Mouse (Mus musculus): ENCODE measurements around the gene Rb1.

The Rb1 gene

DNA sequence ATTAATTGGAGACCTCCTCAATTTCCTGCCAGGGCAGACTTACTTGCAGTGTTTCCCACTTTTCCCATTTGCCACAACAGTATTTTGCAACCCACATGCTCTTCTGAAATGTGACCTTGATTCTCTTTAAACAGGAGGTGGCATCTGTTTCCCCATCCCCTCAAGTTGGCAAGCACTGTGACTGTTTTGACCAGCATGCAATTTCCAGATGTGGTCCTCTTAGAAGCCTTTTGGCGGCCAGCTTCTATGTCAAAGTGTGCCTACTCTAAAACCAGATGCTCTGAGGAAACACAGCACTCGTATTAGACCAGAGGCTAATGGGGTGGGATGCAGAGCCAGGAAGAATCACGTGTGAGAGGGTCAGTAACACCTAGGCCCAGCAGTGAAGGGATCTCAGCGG, 67.4 kb downstream of the Rb1 start:
- DNase-seq: no peak

DNA sequence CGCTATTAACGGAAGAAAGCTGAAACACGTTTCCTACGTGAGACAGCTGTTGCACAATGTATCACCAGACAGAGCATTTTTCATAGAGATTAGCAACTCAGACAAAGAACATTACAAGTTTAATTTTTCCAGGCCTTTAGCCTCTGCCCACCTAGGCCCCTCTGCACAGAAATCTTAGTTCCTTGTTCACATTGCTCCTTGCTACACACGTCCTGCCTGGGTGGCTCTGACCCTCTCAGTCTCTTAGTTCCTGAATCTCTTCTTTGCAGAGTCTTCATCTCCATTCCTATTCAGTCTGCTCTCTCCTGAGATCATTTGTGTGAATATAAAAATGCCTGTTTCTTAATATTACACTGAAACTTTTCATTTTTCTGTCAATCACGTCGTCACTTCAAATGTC, 68.3 kb downstream of the Rb1 start:
- no peak for DNase-seq

DNA sequence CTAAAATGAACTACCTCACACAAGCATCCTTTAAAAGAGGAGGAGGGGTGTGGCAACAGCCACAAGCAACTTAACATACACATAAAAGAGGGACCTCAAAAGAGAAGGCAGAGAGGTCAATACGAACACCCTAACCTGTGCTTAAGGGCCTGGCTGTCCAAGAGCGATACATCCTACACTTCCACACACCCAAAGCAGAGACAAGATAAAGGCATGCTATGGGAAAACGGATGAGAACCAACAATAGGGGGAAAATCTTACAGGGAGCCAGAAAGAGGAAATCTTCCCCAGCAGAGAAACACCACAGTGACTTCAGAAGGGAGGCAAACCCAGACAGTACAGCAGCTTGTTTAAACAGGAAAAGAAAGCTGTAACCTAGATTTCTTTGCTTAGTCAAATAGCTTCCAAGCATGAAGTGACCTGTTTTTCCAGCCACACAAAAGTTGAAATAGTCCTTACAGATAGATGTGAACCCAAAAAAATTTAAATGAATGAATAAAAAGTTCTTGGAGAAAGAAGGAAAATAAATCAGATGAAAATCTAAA, 70.1 kb downstream of the Rb1 start:
- no peak for DNase-seq

DNA sequence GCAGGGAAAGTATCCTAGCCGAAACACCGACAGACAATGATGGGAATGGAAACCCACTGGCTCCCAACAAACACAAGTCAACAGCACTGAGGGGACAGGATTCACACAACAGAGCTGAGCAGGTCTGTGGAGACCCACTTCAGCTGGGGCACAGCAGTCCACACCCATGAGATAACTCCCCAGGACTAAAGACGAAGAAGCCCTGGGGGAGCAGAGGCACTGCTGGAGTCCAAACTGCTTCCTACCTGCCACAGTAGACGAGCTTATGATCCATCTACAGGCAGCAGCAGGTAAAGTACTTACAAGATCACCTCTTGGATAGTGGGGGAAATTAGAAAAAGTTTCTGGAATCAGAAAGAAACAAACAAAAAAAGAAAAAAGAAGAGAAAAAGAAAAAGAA, 71.2 kb downstream of the Rb1 start:
- peak; percentile 45 to 57 for DNase-seq

DNA sequence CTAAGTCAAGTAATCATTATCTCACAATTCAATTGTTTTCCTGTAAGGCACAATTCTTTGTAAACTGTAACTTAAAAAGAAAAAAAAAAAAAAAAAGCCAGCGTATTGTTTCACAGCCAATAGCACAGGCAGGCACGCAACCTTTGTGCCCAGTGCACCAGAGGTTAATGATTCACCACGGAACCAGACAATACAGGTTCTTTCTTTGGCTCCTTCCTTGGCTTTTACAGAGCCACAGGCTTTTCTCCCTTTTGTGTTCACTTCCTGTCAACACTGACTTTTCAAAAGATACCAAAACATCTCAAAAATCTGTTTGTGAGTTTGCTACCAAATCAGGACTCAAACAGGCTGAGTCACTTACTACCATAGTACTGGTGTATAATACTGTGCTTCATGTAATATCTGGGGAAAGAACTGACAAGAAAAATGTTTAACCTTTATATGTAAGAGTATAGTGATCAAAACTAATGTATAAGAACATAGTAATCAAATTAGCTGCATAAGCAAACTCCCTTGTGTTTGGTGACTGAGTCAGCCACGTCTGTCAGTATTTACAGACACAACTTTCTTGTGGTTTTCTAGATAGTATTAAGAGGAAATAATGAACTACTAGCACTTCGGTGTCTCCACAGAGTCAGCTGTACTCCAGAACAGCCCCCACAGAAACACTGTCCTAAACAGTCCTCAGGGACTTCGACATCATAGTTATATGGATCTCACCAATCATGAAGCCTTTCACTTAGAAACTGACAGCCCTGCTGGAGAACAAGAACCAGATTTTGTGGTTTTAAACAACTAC, 72.0 kb downstream of the Rb1 start:
- DNase-seq: peak; percentile 81 to 92

DNA sequence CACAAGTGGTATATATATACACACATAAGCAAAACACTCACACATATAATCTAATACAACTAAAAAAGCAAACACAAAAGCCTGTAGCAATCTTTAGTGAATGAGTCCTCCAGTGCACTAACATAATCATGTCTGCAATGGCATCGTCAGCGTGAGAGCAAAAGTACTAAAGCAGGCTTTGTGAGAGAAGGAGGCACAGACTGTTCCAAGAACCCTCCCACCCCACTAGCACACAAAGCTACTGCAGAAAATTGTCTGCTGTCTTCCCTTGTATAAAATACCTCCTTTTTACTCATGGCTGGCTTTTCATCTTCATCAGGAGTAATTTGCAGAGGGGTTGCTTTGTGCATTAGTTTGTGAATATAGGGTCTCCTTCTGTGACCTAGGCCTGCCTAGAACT, 73.3 kb downstream of the Rb1 start:
- DNase-seq: peak in 1 of 2 experiments; percentile 10

DNA sequence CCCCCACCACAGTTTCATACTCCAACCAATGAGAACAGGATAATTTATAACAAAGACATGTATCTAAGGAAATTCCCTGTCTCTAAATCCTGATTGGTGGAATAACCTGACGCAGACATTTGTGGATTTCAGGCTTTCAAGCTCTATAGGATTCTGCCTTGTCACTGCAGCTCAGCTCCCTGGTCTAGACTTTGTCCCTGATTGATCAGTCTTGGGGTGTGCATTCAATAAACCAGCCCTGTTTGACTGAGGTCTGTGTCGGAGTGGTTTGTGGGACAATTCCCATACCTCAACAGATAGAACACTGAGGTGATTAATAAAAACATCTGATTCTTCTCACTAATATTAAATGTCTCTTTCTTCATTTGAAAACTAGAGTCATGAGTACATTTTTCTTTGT, 75.6 kb downstream of the Rb1 start:
- DNase-seq: no peak

DNA sequence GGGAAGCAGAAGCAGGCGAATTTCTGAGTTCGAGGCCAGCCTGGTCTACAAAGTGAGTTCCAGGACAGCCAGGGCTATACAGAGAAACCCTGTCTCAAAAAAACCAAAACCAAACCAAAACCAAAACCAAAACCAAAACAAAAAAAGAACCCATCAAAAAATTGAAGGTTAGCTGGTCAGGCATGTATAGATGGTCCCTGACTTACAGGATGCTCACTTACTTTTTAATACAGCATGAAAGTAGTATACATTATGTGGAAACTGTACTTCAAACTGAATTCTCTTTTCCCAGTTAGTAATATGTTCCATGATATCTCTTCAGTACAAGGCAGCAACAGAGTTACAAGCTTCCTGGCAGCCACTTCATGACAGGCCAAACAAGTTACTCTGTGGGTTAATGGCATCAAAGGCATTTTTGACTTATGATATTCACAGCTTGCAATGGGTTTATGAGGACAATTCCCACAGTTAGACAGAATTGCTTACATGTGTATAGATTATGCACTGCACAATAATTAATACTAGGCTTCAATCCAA, 81.5 kb downstream of the Rb1 start:
- DNase-seq: no peak

DNA sequence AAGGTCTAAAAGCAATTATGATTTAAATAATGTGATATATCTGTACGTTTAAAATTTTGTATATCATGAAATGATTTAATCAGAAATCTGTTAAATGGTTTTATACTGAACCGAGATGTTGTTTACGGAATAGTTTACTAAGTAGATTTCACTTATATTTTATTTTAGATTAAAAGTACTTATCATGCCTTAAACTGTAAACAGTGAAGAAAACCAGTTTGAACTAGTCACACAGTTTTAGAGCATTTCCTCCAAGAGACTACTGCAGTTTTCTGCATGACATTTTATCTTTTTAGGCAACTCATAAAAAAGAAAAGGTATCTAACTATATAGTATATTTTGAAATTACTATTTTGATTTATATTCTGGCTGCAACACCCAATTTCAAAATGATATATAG, 85.8 kb downstream of the Rb1 start:
- no peak for DNase-seq

DNA sequence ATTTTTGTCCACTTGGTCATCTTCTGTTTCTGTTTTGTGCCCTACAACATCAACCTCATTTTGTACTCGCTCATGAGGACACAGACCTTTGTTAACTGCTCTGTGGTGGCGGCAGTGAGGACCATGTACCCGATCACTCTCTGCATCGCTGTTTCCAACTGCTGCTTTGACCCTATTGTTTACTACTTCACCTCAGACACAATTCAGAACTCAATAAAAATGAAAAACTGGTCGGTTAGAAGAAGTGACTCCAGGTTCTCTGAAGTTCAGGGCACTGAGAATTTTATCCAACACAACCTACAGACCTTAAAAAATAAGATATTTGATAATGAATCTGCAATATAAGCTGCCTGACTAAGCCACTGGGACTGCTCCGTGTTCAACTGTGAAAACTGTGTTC, 86.3 kb downstream of the Rb1 start:
- peak in 1 of 2 experiments; percentile 46 for DNase-seq

DNA sequence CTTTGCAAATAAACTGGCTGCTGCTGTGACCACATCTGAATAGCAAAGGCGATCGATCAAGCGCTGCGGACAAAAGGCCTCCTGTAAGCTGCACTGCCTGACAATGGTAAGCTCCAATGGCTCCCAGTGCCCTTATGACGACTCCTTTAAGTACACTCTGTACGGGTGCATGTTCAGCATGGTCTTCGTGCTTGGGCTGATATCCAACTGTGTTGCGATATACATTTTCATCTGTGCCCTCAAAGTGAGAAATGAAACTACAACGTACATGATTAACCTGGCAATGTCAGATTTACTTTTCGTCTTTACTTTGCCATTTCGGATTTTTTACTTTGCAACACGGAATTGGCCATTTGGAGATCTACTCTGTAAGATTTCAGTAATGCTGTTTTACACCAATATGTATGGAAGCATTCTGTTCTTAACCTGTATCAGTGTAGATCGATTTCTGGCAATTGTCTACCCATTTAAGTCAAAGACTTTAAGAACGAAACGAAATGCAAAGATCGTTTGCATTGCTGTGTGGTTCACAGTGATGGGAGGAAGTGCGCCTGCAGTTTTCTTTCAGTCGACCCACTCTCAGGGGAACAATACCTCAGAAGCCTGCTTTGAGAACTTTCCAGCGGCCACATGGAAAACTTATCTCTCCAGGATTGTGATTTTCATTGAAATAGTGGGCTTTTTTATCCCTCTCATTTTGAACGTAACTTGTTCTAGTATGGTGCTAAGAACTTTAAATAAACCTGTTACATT, 86.9 kb downstream of the Rb1 start:
- DNase-seq: peak; percentile 62 to 66

DNA sequence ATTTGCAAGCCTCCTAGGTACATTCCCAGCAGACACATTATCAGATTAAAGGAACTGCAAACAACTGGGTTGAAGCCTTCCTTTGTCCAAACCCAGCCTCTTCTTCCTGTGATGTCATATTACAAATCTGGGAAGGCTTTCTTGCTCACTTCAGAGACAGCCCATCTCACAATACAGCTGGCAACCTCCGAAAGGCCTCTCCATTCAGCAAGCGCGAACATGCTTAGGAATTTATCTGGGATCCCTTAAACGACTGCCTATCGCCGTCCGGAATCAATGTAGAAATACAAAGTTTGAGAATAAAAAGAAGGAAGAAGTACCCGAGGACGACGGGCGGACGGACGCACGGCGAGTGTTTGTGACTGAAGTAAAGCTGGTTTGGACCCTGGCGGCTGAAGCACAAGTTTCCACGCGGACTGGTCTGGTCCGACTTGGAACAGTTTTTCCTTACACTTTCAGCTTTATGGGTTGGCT, 87.7 kb downstream of the Rb1 start, which contains the start of gene Lpar6:
Gene Lpar6, plus strand, starts transcription at position 48 of the 474 bp plus-strand sequence.
- peak; percentile 79 for DNase-seq

DNA sequence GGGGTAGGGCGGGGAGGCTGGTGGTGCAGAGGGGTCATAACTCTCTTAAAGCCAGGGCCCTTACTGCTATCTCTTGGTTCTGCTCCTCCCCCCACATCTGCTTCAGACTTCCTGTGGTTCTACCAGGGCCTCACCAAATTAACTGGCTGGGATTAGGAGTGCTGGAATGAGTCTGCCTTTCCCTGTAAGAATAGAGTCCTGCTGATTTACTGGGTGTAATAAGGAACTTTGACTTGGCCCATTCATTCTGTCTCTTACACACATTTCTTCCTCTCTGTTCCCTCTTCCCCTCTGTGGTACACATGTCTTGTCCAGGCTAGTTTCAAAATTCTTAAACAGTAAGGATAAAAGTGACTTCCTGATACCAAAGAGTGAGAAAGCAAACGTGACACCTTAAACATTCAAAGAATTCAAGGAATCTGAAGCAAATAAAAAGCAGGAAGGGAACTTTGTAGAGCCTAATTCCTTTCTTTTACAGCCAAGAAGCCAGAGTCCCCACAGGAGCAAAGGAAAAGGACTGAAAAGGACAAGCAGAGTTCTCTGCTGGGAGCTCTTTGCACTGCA, 91.1 kb downstream of the Rb1 start:
- DNase-seq: peak in 1 of 2 experiments; percentile 12

DNA sequence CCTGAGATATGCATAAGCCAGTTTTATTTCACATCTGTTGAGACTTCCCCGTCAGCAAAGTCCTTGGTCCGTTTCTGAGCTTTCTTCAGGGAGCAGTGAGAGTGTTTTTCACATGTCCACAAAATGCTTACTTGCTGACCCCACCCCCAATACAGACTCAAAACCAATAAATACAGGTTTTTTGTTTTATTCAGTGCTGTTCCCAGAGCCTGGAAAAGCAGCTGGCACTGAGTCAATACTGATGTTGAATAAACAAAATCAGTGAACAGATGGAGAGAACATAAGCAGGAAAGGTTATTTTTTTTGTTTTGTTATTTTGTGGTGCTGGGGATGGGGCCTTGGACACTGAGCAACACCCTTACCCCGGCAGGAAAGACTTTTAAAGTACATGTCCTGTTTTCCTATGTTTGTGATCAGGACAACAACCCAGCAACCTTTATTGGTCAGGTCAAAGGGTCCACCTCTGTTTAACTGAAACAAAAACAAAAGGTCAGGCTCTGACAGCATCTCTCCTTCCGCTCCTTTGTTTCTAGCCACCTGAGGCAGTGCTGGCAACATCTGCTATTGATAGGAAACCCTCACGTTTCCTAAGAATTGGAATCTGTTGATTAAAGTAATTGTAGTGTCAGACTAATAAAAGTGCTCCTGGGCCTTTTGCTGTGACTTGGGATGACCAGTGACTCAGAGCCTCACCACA, 94.2 kb downstream of the Rb1 start:
- DNase-seq: peak in 1 of 2 experiments; percentile 13

DNA sequence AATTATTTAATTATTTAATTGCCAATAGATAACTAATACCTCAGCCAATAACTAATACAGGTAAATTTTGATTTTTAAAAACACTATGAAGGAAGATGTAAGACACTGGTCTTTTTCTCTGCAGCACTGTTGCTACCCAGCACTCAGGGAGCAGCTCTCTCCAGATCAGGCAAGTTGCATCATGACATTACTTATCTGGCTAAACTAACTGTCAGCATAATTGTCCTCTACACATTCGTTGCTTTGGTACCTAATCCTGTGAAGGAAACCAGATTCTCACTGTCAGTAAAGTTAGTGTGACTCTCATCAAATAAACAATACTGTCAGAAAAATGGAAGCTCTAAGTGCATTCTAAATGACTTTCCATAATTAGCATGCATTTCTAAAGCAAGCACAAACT, 98.8 kb downstream of the Rb1 start:
- no peak for DNase-seq

DNA sequence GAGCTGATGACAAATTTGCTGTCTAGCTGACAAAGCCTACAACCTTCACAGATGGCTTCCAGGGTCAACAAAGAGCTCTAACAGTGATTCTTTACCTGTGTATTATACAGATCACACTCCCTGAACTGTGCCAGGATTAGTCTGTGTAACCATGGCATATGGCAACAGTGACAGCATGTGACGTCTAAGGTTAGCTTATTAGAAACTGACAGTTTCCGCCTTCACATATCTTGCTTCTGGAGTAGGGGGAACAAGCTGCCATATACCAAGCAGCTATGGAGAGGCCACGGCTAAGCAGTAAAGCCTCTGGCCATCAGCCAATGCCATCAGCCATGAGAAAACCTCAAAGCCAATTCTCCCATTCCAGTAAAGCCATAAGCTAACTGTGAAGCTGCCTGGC, 99.3 kb downstream of the Rb1 start:
- DNase-seq: no peak

DNA sequence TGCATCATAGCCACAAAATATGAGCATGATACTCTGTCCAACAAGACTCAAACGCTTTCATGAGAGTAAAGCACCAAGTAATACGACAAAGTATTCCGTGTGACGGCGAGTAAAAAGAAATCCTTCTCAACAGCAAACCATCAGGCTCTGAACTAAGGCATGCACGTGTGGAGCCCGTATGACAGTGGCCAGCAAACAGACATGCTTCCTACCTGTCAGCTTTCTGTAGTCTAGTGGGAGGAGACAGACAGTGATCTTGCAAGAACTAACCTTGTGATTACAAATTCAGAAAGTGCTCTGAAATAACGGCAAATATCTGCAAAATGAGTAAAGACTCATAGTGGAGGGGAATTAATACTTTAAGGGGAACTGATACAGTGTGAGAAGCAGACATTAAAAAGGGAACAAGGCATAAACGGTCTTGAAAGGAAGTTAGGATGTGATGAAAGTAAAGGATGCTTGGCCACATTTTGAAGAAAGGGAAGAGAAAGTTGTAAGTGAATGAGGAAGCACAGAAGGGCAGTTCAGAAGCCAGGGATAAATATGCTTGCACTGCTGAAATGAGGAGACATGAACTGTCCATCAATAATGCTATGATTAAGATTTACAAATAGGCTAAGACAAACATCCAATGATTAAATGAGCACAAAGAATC, 103.2 kb downstream of the Rb1 start:
- no peak for DNase-seq

DNA sequence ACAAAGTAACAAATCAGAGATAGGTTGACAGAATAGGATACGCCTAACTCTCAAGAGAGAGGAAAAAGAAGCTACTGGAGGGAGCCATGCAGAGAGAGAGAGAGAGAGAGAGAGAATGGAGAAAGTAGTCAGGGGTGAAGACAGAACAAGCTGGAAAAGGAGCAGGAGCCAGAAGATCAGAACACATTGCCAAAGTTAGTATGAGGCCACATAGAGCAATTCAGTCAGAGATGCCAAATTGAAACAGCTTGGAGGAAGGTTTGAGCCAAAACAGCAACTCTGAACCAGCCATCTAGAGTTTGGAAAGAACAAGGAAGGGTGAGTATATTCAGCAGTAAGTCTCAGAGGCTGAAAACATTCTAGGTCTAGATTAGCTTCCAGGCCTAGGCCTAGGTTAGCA, 108.6 kb downstream of the Rb1 start:
- no peak for DNase-seq

DNA sequence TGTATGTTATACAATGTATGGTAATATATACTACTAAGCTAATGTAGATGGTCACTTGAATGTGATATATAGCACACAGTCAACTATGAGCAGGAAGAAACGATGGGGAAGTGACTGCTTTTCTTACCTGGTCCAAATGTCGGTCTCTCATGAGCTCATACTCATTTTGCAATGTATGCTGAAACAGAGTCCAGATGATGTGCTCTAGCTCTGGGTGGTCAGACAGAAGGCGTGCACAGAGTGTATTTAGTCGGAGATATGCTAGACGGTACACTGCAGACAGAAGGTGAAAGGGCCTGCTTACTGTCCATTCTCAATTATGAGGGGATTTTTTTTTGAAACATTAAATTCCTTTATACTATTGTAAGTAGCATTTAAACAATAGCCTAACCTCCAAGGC, 114.1 kb downstream of the Rb1 start:
- no peak for DNase-seq

DNA sequence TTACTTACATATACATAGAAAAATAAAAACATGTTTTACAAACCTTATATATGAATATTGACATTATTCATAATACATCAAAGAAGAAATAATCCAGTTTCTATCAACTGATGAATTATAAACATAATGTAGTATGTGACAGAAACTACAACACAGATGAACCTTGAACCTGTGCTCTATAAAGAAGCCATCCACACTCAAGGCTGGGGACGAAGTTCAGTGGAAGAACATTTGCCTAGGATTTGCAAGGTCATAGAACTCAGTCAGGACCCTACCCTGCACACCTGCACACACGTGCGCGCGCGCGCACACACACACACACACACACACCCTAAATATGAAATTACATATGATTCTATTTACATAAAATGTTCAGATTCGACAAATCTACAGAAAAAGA, 115.4 kb downstream of the Rb1 start:
- no peak for DNase-seq

DNA sequence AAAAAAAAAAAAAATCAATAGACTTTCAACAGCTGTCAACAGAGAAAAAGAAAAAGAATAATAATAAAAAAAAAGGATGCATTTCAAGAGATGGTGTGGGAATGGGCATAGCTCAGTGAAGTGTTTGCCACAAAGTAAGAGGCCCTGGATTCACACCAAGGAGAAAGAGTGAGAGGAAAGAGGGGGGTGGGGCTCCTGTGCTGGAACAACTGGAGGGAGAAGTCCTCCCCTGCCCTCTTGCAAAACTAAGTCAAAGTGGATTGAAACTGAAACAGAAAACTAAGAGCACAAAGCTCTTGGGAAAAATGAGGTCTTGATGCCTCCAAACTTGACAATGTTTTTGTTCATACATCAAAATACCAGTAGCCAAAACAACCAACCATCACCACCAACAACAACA, 116.4 kb downstream of the Rb1 start:
- peak; percentile 31 to 41 for DNase-seq

DNA sequence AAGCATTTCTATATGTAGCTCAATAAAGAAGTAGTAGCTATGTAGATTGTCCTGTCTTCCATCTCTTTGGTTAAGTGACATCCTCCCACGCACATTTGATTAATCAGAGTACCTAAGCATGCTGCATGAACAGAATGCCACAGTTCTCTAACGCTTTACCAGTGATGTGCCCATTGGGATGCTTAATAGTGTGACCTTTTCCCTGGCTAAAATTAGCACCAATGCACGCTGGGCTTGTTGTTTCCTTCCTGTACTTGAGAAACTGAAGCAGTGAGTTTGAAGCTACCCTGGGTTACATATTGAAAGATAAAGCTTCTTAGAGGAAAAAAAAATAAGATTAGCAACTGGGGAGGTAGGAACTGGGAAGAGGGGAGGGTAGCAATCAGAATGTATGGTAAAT, 121.6 kb downstream of the Rb1 start:
- no peak for DNase-seq
